Mouse (Mus musculus) layer of hippocampus, postnatal 14 days (tissue): Measurements from ENCODE around the gene Kif13a. TPM values are rescaled to one million over a fixed set of nuclear protein-coding genes. Genes with fewer than 3 reads are reported as not detected.

ENCODE experiments used
- DNase-seq, 2 experiments: peaks; one replicate each; pipeline ENCODE4 v3.0.0; 2021 to 2022; ENCODE audit warnings: low spot score in 2 of 2, mixed read lengths in 1 of 2
- total RNA-seq, 2 experiments: library from RNA; stranded (reverse); gene quantifications; 2 replicates each; pipeline ENCODE4 v1.2.3; 2021

Gene Kif13a
- total RNA-seq, 2 experiments from 2014 or later: 23.0 to 25.8 TPM

GRCm38 (mm10) chr13:46884898-46885758, 44.5 kb downstream of the Kif13a start:
- DNase-seq: no peak

- DNase-seq: no peak
Observed at GRCm38 (mm10) chr13:46883976-46884375, 45.7 kb downstream of the Kif13a start.

GRCm38 (mm10) chr13:46883381-46883780, 46.3 kb downstream of the Kif13a start:
- no peak for DNase-seq

- no peak for DNase-seq
Observed at GRCm38 (mm10) chr13:46880736-46881135, 48.9 kb downstream of the Kif13a start.

GRCm38 (mm10) chr13:46880243-46880642, 49.4 kb downstream of the Kif13a start:
- no peak for DNase-seq

DNA sequence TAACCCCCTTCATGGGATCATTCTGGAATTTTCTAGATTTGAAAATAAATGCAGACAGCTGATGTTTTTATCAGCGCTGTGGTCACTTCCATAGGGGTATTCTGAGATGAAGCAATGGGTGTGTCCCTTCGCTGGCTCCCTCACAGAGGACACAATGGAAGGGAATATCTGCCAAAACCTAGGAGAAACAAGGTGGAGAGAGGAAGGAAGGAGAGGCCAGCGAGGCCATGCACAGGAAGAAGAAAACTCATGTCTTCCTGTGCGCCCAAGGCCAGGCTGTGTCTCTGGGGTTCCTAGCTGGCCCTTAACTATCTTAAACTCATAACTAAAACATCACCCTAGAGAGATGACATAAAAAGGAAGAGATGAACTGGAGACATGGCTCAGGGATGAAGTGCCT, 52.6 kb downstream of the Kif13a start:
- DNase-seq: no peak

DNA sequence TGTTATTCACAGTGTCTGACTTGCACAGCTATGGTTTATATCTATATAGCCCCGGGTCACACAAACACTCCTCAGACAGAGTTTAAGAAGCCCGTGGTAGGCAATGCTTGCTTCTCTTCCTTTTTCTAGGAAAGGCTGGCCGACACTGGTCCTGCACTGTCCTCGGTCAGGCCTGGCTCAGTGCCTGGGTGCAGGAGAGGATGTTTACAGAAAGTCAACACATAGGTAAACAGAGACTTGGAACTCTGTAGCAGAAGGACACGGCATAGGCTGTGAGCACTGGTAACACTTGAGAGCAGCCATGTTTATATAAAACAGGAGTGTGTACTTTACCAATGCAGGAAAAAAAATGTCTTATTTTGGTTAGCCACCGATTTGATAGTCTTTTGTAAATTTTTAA, 54.3 kb downstream of the Kif13a start:
- no peak for DNase-seq

DNA sequence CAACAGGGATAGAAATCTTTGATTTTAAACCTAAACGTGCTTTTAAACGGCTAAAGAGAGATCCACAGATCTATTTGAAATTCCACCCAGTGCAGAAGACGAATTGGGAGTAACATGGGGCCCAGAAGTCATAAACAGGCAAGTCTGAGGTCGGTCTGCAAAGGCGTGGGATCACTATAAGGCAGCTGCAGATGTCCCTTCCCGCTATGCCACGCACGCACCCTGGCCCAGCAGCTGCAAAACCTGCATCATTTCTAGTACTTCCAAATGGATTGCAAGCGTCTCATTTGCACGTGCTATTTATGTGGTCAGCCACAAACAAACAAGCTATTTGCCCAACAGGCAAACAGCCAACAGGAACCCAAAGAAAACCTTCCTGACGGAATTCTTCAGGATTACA, 56.9 kb downstream of the Kif13a start:
- DNase-seq: no peak

DNA sequence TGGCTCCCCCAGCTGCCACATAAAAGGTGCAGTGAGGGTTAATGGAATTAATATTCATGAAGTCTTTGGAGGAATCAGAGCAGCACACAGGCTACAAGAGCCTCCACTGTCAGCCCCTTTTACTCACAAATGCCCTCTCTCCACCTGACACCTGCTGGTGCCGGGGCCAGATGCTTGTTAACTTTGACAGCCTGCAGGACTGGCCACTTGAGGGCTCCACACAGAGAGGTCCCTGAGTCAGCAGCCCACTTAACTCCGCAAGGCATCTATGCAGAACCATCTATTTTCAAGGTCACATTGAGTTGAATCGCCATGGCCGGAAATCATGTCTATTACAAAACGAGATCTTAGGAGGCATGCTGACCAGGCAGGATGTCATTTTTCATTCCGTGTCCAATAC, 57.5 kb downstream of the Kif13a start:
- DNase-seq: peak; percentile 18 to 29

GRCm38 (mm10) chr13:46869464-46869863, 60.2 kb downstream of the Kif13a start:
- no peak for DNase-seq

DNA sequence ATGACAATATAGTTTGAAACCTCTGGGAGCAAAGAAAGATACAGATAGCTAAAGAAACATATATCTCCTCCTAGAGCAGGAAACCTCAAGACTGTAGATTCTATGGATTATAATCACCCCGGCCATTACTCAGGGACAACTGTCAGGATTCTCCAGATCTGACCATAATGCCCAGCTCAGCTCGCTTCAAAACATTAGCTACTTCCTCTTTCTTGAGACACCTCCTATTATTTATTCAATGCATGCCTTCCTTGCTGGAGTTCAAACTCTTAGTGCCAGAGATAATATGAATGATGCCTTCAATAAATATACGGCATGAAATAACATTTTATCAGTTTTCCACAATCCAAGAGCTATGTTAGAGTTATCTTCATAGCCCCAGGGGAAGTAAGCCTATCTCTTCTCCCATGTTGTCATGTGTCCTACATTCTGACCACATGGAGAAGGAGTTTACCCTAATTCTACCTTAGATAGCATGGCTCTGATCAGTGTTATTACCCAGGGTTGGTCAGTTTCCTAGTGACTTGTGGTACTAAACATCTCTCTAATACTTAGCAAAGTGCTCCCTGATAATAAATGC, 66.4 kb downstream of the Kif13a start:
- DNase-seq: no peak

GRCm38 (mm10) chr13:46859876-46860275, 69.8 kb downstream of the Kif13a start:
- DNase-seq: no peak

- DNase-seq: no peak
Observed at GRCm38 (mm10) chr13:46859173-46859572, 70.5 kb downstream of the Kif13a start.

DNA sequence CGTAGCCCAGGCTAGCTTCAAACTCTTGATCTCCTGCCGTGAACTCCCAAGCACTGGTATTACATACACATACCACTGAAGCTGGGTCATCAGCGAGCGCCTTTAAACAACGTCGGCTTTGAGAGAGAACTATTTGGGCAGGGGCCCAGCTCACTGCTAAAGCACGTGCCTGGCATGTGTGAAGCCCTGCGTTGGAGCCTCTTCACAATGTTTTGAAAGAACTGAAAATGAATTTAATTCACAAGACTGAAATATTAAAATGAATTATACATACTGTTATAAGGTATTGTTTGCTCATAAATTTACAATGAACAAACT, 70.9 kb downstream of the Kif13a start:
- DNase-seq: no peak

GRCm38 (mm10) chr13:46858143-46858834, 71.4 kb downstream of the Kif13a start:
- DNase-seq: no peak

GRCm38 (mm10) chr13:46854456-46854855, 75.2 kb downstream of the Kif13a start:
- DNase-seq: no peak

DNA sequence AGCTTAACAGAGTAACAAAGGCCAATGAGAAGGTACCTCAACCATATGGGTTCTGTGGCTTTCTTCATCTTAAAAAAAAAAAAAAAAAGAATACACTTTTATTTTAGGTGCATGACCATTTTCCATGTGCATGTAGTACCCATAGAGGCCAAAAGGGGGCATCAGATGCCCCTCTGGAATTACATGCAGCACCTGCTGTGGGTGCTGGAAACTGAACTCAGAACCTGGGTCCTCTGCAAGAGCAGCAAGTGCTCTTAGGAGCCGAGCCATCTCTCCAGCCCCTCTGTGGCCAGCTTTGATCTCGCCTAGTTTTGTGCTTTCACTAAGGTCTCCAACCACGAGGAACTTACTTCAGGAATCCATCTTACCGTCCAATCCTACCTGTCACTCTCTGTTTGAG, 77.2 kb downstream of the Kif13a start:
- no peak for DNase-seq

- DNase-seq: no peak
Observed at GRCm38 (mm10) chr13:46845456-46845855, 84.2 kb downstream of the Kif13a start.

DNA sequence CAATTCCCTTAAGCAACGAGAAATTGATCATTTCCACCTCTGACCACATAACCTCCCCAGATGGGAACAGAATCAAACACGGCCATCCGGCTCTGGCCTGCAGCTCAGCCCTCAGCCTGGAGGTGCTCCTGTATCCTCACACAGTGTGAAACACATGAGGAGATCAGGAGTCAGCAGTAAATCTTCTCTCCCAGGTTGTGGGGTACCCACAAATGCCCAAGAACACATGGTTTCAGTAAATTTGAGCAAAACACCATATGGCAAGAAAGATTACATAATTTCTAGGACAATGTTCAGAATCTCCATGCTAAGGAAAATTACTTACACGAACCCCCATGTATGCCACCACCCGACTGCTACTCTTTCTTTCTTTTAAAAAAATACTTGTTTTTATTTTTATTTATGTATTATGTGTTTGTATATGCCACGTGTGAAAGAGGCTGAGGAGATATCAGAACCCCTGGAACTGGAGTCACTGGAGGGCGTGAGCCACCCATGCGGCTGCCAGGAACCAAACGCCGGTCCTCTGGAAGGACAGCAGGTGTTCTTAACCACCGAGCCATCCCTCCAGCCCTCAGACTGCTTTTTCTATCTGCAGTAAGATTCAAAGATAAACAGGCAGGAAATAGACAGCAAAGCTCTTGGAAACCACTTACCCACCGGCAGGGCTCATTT, 85.0 kb downstream of the Kif13a start:
- DNase-seq: no peak

DNA sequence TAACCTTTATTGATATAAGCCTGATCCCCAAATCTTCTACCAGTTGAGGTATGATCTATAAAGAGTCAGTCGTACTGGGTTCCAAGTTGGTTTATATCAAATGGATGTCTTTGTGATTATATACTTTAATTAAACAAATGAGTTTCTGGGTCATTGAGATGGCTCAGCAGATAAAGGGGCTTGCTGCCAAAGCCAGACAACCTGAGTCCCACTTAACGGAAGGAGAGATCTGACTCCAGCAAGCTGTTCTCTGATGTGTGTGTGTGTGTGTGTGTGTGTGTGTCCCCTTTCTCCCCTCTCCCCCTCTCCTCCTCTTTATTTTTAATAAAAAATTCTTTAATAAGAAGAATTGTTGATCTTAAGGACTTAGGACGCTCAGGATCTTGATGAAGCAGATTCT, 86.0 kb downstream of the Kif13a start:
- DNase-seq: no peak

DNA sequence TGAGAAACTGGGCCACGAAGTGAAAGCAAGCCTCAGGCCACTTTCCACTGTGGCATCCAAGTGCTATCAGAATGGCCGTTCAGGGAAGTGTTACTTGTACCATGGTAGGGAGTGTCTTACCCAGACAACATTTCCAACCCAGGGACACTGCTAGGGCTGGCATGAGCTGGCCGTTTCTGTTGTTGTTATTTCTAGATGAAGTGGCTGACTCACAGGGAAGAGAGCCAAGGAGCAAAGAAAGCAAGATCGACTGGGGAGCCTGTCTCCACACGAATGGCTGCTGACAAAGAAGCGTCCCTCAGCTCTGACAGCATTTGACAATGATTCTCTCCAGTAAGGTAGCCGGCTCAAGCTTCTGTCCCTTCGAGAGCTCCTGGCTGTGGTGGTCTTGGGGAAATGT, 87.5 kb downstream of the Kif13a start:
- no peak for DNase-seq

DNA sequence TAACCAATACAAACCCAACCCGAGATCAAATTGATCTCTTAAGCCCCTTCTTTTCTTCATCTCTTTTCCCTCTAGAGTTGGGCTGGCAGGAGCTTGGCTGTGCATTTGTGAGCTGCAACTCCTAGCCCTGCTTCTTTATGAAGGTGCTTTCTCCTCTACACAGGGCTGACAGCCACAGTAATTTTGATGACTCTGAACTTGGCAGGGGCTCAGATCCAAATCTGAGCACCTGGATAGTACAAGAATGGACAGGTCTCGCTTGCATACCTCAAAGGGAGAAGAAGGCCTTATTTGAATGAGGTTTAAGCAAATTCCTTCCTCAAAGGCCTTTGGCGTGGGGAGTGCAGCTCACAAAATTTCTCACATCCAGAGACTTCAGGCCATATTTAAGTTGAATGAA, 88.0 kb downstream of the Kif13a start:
- no peak for DNase-seq
